Mouse (Mus musculus): ENCODE data around the gene Tssk2.

Tssk2 gene

GRCm38 (mm10) chr16:17911052-17911595 is 12.7 kb downstream of the Tssk2 start, which contains the start of gene Ess2:
Gene Ess2 (minus strand): TSS chr16:17911348.
- DNase-seq (ENCODE audit: low spot score in 2 of 2), result peak; percentile 92 to 94

DNA sequence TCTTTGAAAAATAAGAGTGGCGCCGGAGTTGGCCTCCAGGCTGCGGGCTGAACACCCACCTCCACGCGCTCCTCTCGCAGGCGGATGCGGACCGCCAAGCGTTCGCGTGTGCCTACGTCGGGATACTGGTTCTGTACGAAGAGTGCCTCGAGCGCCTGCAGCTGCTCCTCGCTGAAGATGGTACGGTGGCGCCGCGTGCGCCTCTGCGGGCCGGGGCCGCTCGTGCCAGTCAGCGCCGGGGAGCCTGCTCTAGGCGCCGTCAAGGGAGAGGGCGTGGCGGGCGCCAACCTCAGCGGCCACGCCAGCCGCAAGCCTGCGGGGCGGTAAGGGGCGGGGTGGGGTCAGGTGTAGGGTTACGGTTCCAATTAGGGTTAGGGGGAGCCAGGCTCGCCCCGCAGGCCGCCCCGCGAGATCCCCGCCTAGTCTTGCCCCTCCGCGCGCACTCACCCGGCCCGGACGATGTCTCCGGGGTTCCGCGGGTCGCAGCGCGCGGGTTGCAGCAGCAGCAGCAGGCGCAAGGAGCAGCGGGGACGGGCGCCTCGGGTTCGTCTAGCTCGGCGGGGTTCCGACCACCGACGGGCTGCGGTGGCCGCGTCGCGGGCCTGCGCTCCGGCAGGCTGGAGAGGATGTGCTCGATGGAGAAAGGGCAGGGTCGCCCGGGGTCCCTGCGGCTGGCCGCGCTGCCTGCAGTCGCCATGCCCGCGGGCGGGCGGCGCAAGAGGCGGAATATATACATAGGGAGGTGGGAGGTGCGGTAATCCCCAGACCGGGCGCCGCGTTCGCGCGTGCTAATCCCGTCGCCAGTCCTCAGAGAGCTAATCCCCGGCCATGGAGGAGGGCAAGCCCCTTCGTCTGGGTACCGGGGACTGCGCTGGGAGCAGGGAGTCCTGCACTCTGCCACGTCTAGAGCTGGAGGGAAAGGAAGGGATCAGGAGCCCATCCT is 16.1 kb downstream of the Tssk2 start, which contains the start of gene Gsc2:
Gene Gsc2, minus strand, starts transcription at position 753 of the 943 bp plus-strand sequence.
- DNase-seq (ENCODE audit: low spot score in 2 of 2), result no peak

DNA sequence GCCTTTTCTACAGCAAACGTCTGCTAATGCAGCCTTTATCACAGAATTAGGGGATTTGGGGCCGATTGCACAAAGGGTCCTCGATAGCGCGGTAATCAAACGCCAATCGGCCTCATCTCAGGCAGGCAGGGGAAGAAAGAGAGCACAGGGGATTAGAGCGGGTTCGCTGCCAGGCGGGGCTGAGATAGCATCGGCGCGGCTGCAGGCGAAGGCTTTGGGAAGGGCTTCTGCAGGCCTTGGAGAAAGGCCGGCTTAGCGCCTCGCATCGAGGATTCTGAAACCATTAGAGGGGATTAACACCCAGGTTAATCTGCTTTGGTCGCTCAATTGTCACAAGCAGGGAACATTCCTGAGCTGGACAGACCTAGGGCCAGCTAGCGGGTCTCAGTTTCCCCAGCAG is 22.1 kb downstream of the Tssk2 start:
- DNase-seq (ENCODE audit: low spot score in 2 of 2), result no peak

GRCm38 (mm10) chr16:17921325-17922162 is 23.1 kb downstream of the Tssk2 start:
- peak; percentile 89 to 97 for DNase-seq (ENCODE audit: low spot score in 2 of 2)

- DNase-seq (ENCODE audit: low spot score in 2 of 2), result no peak
Observed at GRCm38 (mm10) chr16:17922163-17922538, 23.7 kb downstream of the Tssk2 start.

GRCm38 (mm10) chr16:17927351-17928082 is 29.1 kb downstream of the Tssk2 start:
- DNase-seq (ENCODE audit: low spot score in 2 of 2), result peak in 1 of 2 experiments; percentile 35

DNA sequence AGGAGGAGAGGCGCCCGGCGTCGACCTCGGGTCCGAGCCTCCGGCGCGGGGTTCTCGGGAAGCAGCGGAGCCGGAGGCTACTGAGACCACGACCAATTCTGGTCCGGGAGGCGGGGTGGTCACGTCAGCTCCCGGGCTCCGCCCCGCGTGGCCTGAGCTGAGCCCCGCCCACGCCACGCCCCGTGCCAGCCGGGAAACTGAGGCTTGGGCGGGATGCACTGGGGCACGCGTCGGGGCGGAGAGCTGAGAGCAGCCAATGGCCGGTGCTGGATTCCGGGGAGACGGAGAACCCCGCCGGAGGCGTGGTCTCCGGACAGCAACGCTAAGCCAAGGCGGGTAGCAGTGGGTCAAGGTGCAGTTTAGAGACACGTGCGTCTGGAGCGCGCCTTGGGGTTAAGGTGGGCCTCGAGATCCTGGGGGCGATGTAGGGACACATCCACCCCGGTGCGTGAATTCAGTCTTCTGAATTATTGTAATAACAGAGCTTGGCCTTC is 29.7 kb downstream of the Tssk2 start, which contains the start of gene Slc25a1:
Gene Slc25a1, minus strand, starts transcription at position 133 of the 494 bp plus-strand sequence.
- peak; percentile 58 to 77 for DNase-seq (ENCODE audit: low spot score in 2 of 2)

DNA sequence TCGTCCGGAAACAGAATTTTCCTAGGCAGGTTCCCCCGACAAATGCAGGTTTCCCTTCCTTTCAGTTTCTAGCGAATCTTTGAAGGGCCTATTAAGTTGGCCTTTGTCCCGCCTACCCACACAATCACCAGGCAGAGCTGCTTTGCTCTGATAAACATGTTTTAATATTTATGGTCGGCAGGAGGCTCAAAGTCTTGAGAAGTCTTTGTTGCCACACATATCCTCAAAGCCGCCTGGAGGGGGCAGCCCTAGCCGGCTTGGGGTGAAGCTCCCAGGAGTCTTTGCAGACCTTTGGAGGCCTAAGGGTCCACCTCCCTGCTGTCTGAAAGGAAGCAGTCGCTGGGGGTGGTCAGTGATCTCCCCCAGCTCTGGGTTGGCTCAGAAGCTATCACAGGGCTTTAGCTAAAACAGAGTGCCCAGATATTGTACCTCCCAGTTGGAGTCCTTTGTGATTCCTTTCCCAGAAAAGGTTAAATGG is 30.2 kb downstream of the Tssk2 start:
- peak in 1 of 2 experiments; percentile 61 for DNase-seq (ENCODE audit: low spot score in 2 of 2)

DNA sequence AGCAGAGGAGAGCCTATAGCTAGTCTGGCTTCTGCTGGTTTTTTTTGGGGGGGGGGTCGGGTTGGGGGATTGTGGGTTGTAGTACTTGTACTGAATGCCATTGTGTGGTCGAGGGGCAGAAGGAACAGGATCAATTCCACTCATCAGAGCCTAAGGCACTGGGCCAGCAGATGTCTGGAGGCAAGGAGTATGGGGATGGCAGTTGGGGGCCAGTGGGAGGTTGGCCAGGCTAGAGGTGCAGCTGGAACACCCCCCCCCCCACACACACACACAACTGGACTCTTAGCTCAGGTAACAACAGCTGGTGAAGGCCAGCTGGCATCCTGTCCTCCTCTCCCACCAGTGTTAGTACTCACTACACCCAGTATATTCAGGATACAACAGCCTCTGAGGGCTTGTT is 30.8 kb downstream of the Tssk2 start:
- no peak for DNase-seq (ENCODE audit: low spot score in 2 of 2)

DNA sequence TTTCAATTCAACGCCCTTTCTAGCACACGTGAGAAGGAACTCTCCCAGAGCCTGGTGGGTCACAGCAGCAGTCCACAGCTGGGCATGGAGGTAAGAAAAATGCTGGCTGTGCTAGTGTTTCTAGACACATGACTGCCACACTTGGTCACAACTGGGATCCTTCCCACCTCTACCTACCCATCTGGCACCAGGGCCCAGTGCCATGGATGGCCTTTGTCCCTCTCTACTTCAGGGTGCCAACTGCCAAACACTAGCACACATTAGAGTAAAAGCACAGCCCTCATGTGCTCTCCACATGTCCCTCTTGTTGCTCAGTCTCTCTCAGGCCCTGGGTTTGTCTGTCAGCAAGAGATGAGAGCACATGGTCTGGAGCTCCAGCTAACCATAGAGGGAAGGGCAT is 31.2 kb downstream of the Tssk2 start:
- no peak for DNase-seq (ENCODE audit: low spot score in 2 of 2)

- no peak for DNase-seq (ENCODE audit: low spot score in 2 of 2)
Observed at GRCm38 (mm10) chr16:17931906-17932460, 33.5 kb downstream of the Tssk2 start.

- no peak for DNase-seq (ENCODE audit: low spot score in 2 of 2)
Observed at GRCm38 (mm10) chr16:17933594-17934444, 35.4 kb downstream of the Tssk2 start.

- DNase-seq (ENCODE audit: low spot score in 2 of 2), result no peak
Observed at GRCm38 (mm10) chr16:17934445-17934910, 36.0 kb downstream of the Tssk2 start.

DNA sequence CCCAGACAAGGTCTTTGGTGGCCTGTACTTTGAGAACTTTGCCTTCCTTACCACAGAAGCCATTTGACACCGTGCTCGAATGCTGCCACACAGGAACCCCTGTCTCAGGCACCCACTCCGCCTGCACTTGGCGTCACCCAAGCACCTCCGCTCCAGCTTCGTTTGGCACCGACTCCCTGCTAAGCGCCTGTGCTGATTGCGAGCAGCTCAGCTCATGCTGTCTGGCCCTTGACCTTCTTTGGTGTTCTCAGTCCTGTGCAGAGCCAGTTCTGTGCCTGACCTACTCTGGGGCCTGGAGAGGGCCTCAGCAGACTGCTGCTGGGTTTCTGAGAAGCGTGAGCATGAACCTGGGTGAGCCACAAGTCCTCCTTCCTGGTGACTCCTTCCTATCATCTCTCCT is 38.3 kb downstream of the Tssk2 start:
- DNase-seq (ENCODE audit: low spot score in 2 of 2), result no peak

DNA sequence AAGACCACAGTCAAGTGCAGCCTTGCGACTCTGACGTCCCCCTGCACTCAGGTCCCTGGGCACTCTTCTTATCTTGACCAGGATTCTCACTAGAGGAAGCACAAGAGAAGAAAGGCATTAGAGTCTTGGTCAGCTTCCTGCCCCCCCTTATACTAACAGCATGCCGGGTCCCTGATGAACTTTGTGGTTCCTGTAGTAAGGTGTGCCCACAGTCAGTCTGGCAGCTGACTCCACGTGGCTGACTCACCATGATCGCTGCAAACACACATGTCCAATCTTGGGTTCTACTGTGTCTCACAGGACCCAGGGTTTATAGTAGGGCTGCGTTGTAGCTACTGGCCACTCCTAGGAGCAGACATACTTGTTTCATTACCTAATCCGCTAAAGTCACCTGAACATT is 39.8 kb downstream of the Tssk2 start:
- no peak for DNase-seq (ENCODE audit: low spot score in 2 of 2)

DNA sequence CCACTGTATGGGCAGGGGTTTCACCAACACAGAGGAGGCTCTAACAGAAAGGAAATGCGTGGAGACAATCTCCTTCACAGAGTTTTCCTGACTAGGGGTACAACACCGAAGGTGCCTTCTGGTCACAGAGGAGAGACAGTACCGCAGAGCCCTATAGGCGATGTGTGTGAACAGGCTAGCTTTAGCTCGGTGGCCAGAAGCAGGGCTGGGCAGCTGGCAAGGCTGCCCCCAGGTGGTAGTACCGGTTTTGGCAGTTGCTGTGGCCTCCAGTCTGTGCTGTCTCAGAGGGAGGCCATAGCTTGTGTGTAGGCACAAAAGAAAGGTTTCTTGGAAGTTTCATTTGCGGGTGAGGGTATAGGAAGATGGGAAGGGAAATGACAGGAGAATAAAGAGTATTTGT is 40.4 kb downstream of the Tssk2 start:
- peak in 1 of 2 experiments; percentile 59 for DNase-seq (ENCODE audit: low spot score in 2 of 2)

DNA sequence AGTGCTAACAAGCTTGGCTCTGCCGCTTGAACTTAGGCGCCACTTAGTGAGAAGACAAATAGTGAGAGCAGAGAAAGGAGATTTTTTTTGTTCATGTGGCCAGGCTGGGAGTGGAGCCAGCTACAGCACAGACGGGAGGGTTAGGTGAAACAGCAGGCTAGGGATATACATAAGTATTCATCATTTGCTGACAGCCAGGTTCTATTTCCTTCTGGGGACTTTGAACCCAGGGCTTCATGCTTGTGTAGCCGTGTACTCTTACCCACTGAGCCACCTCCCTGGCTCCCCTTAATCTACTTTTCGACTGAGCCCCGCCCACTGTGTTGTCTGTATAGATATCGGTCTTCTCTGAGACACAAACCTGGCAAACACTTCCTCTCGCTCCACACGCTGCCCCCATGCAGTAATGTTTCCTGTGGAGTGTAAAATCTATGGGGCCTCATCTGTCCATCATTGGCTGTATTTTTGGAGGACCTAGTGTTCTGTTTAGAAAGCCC is 40.9 kb downstream of the Tssk2 start:
- DNase-seq (ENCODE audit: low spot score in 2 of 2), result no peak

- DNase-seq (ENCODE audit: low spot score in 2 of 2), result no peak
Observed at GRCm38 (mm10) chr16:17943466-17943865, 45.0 kb downstream of the Tssk2 start.

- no peak for DNase-seq (ENCODE audit: low spot score in 2 of 2)
Observed at GRCm38 (mm10) chr16:17945081-17945831, 46.8 kb downstream of the Tssk2 start.

Measured in left cerebral cortex, adult 9 months (tissue).